Mouse (Mus musculus): ENCODE data around the gene Ankrd63. TPM values are rescaled to one million over a fixed set of nuclear protein-coding genes. Genes with fewer than 3 reads are reported as not detected.

The Ankrd63 gene
- total RNA-seq (2015; ENCODE audit: low replicate concordance) (0.19 TPM in 1 of 2 replicates, not detected in the other), total RNA-seq (2017; ENCODE audit: low replicate concordance) (0.14 TPM in 1 of 2 replicates, not detected in the other)

DNA sequence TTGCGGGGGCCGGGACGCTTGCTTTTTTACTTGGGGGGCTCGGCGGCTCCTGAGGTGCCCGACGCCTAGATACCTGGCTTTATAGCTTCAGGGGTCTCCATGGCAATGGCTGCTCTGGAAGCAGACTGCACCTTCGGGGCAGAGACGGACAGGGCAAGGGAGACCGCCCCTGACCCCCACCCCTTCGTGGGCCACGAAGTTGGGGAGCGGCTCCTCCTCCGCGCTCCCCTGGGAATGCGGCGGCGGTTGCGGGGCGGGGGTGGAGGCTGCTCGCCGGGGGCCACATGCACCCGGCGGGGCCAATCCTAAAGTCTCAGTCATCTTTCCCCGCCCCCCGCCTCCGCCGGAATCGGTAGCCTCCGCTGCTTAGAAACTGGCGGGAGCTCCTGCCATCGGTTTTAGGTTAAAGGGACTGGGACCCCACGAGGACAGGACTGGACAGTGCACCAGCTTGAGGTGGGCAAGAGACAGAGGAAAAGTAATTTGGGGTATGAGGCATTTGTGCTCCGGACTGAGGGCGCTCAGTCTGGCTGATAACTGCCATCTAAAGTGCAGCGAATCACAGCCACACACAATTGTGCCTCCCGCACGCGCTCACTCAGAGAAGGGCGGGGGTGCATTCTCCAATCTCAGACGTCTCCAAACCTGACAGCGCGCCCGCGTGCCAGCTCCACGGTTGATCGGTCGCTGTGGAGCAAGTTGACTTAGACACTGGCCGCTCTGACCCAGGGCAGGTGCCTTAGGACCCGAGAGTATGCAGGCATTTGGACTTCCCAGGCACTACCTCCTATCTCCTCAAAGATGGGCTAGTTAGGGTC lies at the start of gene Ankrd63:
TSS of gene Ankrd63 (minus strand) at position 51 of the 818 bp plus-strand sequence.
- ATAC-seq (replicated peaks; ENCODE audit: low FRiP score, poor library complexity, severe bottlenecking): no peak

DNA sequence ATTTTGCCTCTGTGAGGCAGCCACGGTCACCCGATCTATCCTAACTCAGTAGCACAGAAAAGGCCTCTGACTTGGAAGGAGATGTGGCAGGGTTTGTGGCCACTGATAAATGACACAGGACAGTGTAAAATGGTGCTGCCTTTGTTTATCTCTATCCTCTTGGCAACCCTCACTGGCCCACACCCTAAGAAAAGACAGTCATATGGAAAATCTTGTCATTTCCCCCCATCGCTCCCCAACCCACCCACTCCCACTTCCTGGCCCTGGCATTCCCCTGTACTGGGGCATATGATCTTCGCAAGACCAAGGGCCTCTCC lies 49.0 kb upstream of the Ankrd63 start:
- ATAC-seq (replicated peaks; ENCODE audit: low FRiP score, poor library complexity, severe bottlenecking): no peak

DNA sequence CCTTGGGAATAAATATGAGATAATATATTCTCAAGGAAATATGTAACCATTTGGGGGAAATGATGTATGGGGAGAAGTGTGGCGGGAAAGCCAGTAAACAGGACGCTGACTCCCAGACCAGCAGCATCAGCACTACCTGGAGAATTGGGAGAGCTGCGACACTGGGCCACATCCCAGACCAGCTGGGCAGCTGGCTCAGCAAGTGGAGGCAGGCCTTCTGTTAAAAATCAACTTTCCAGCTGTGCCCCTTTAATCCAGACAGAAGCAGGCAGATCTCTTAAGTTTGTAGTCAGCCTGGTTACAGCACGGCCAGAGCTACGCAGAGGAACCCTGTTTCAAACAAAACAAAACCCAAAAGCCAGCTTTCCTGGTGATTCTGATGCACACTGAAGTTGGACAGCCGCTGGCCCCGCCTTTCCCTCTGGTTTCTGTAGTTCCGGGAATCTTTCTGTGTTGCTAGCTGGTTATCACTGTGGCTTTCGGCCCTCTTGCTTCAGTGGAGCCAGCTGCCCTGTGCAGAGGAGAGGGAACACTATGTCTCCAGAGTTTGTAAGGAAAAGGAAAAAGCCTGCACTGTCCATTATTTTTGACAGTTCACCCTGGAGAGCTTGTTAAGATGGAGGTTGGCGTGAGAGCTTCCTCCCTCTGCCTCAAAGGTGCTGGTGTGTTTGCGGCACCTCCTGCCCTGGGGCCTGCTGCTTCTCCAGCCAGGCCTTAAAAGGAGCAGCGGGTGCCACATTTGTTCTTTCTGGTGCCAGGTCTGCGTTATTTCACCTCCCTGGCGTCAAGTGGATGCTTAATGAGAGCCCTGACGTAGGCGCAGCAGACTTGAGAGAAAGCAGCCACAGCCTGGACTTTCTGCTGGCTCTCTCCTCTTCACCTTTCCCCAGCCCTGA lies 48.4 kb upstream of the Ankrd63 start:
- 0 out of 2 replicates have a peak, but pooled peaks have one; percentile 31 for ATAC-seq (replicated peaks; ENCODE audit: low FRiP score, poor library complexity, severe bottlenecking)

GRCm38 (mm10) chr2:118750476-118750875 lies 46.7 kb upstream of the Ankrd63 start:
- ATAC-seq (replicated peaks; ENCODE audit: low FRiP score, poor library complexity, severe bottlenecking): no peak

- no peak for ATAC-seq (replicated peaks; ENCODE audit: low FRiP score, poor library complexity, severe bottlenecking)
These were observed 45.6 kb upstream of the Ankrd63 start for GRCm38 (mm10) chr2:118749341-118749884.

DNA sequence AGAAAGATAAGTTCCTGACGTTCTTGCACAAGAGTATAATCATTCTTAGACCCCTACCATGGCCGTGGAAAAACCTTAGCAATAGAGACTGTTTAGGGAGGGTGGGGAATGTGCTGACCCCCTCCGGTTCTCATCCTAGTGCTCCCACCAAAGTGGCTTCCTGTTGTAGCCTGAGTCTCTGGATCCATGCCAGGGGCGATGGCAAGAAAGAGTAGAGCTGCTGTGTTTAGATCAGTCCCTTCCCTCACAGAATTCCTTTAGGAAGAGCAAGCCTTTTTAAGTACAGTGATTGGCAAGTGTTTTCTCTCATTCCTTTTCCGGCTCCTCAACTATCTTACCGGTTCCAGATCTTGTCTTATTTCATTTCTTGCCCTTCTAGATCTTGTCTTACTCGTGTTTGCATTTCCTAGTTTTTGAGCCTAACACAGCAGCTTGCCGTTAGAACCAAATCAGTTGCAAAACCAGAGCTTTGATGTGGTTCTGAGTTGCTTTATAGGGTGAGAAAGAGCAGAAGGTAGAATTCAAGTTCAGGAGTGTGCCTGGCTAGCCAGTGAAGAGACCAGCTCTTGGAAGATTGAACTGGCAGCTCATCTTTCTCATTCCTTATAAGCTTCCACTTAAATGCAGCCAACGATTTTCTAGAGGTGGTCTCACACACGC lies 43.7 kb upstream of the Ankrd63 start:
- ATAC-seq (replicated peaks; ENCODE audit: low FRiP score, poor library complexity, severe bottlenecking): no peak

DNA sequence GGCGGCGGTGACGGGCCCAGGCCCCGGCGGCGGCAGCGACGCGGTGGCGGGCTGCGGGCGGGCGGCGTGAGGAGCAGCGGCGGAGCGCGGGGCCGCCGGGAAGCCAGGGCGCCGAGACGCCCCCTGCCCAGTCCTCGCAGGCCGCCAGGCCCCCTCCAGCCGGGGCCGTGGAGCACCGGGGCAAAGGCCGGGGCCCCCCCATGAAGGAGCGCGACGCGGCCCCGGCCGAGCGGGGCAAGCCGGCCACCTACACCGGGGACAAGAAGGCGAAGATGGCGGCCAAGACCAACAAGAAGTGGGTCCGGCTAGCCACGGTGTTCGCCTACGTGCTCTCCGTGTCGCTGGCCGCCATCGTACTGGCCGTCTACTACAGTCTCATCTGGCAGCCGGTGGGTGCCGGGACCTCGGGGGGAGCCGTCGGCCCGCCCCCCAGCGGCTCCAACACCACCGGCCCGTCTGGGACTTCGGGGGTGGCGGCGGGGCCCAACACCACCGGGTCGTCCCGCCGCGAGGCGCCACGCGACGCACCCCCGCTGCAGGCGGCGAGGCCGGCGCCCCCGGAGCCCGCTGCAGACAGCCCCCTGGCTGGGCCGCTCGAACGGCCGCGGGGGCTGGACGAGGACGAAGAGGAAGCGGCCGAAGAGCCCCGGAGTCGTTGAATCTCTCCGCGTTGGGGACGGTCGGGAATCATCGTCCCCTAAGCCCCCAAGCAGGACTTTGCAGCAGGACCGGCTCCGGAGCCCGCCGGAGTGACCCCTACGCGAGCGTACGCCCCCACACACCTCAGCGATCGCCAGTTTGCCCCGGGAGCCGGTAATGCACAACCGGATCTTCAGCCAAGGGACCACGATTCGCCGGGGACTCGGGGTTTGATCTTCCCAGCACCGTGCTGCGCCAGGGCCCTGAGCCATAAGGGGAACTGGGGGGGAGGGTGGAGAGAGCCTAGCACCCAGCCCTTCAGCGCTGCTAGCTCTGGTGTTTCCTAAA lies 42.4 kb upstream of the Ankrd63 start:
- 0 out of 2 replicates have a peak, but pooled peaks have one; percentile 18 for ATAC-seq (replicated peaks; ENCODE audit: low FRiP score, poor library complexity, severe bottlenecking)

DNA sequence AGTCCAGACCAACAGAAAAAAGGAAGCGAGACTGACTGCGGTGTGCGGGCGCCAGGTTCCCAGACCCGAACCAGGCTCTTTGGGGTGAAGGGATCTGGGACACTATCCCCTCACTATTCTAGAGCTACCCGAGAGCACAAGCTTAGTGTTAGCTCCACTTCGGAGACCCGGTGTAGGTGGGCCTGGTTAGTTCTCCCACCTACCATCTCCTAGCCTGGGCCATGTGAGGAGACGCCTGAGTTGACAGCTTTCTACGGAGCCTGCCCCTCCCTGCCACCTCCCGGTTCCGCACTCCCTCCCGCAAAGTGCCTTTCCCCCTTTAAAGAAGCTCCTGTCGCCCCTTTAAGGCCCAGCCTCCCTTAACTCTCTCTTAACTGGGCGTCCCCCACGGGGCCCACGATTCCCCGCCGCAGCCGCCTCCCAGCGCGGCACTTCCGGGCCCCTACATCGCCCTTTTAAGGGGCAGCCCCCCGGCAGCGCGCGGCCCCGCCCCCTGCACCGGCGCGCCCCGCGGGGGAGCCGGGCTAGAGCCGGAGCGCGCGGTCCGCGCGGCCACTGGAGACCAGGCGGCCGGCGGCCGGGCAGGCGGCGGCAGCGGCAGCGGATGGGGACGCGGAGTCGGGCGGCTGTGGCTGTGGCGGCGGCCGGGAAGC lies 41.6 kb upstream of the Ankrd63 start, which contains the start of gene Inafm2:
TSS of gene Inafm2 (plus strand) at position 527 of the 653 bp plus-strand sequence.
- peak; percentile 56 for ATAC-seq (replicated peaks; ENCODE audit: low FRiP score, poor library complexity, severe bottlenecking)

GRCm38 (mm10) chr2:118744621-118745020 lies 40.9 kb upstream of the Ankrd63 start:
- ATAC-seq (replicated peaks; ENCODE audit: low FRiP score, poor library complexity, severe bottlenecking): no peak

- peak; percentile 75 for ATAC-seq (replicated peaks; ENCODE audit: low FRiP score, poor library complexity, severe bottlenecking)
These were observed 39.6 kb upstream of the Ankrd63 start for GRCm38 (mm10) chr2:118743261-118743943.

- ATAC-seq (replicated peaks; ENCODE audit: low FRiP score, poor library complexity, severe bottlenecking): no peak
These were observed 37.4 kb upstream of the Ankrd63 start for GRCm38 (mm10) chr2:118741183-118741582.

DNA sequence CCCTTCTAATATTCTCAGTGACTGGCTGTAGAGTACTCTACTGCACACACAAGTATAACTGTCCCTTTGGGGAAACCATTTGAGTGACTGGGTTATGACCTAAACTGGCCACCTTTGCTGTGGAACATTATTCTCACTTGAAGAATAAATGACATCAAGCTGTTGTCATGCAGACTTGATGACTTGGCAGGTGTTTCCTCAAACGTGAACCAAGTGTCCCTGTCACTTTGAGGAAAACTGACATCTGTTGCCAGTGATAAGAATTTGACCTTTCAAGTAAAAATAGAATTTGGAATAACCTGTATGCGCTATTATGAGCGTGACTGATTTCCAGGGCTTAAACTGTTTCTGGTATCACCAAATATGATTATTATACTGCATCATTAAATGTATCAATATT lies 36.6 kb upstream of the Ankrd63 start:
- no peak for ATAC-seq (replicated peaks; ENCODE audit: low FRiP score, poor library complexity, severe bottlenecking)

DNA sequence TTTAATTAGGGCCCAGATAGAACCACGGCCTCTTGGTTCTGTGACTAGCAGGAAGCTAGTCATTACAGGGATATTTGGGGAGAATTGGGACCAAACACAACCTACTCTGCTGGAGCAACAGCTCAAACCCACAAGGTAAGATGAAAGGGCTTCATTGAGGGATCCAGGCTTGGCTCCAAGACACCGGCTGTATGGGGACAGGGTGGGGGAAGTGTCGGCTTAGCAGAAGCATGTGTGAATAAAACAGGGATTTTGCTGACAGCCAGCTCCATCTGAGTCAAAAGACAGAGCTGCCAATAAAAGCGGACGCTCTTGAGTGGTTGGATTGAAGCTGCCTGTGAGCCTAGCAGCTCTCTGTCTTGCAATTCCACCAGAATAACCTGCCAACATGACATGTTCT lies 29.6 kb upstream of the Ankrd63 start:
- no peak for ATAC-seq (replicated peaks; ENCODE audit: low FRiP score, poor library complexity, severe bottlenecking)

- no peak for ATAC-seq (replicated peaks; ENCODE audit: low FRiP score, poor library complexity, severe bottlenecking)
These were observed 28.2 kb upstream of the Ankrd63 start for GRCm38 (mm10) chr2:118731981-118732380.

DNA sequence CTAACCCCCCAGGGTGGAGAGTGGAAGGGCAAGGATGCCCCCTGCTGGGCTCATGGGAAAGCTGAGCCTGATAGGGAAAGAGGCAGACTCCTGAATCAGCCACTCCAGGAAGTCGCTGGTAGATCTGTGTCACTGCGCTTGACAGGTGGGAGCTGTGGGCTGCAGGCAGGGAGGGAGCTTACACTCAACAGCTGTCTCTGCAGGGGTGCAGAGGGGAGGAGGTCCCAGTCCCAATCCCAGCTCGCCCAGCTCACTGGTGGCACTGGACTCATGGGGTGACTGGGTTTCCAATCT lies 26.8 kb upstream of the Ankrd63 start:
- ATAC-seq (replicated peaks; ENCODE audit: low FRiP score, poor library complexity, severe bottlenecking): 0 out of 2 replicates have a peak, but pooled peaks have one; percentile 49

DNA sequence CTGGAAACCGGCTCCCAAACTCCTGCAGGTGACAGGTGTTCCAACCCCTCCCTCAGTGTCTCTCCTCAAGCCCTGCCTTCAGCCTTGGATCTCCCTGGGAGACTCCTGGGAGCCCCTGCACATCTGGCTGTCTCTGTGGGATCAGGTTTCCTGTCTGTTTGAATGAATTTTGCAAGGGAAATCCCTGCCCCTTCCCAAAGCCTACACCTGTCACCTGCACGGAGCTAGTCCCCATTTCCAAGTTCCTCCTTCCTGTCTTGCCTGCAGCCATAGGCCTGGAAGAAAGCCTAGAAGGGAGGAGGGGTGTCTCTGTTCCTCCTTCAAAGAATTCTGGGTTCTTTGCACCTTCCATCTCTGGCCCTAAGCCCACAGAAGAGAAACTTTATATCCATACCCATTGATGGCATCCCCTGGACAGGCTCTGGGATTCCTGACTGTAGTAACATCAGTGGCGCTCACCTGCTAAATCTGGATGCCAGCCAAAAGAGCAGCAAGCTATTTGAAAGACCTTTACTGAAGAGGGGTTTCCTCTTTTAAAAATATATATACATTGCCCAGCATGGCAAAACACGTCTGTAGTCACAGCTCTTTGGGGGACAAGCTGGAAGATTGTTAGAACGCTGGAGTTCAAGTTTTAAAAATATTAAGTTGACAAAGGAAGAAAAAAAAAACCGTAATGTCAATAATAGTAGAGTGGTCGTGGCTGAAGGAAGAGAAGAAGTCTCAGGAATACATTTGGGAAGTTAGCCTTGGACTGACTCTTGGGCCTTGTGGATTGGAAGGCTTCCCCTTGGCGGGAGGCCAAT lies 26.3 kb upstream of the Ankrd63 start:
- ATAC-seq (replicated peaks; ENCODE audit: low FRiP score, poor library complexity, severe bottlenecking): no peak

GRCm38 (mm10) chr2:118729194-118729593 lies 25.4 kb upstream of the Ankrd63 start:
- ATAC-seq (replicated peaks; ENCODE audit: low FRiP score, poor library complexity, severe bottlenecking): no peak

Data from erythroblast, adult 5-6 weeks (primary cell).